ENCODE assay signal across 12 mouse cellular contexts in genomic region chr14:78510713-78511112, GRCm38 (mm10). TPM values are rescaled to one million over a fixed set of nuclear protein-coding genes. Genes with fewer than 3 reads are reported as not detected.
DNase-seq lines count a peak whose midpoint lies in the region; ATAC-seq lines count a peak whose summit lies in the region.
"Had no signal": no experiment of that assay in that cellular context is flagged by ENCODE, and none has a peak within 500 bp of the region (broad histone marks: within the 10 kb centered on the region; RNA-seq: fewer than 3 reads in every experiment).

No protein-coding gene starts in this region.

- ATAC-seq in granulocyte monocyte progenitor cell, adult 5-6 weeks (replicated peaks; ENCODE audit: poor library complexity, severe bottlenecking): peak; percentile 46

- peak; percentile 42 to 45 for DNase-seq in cerebellum, postnatal 14 days
- no peak for DNase-seq in cerebellum, adult 9-11 months
- DNase-seq in kidney, adult 9 months: peak; percentile 29
- DNase-seq in kidney, adult 18-20 months: no peak
- peak; percentile 23 for DNase-seq in 3T3-L1 (ENCODE audit: low read depth, low spot score)
- no peak for DNase-seq in urinary bladder, postnatal 10 days (ENCODE audit: low spot score)
- DNase-seq in right cerebral cortex, postnatal 14 days: no peak
- DNase-seq: adrenal gland, postnatal 14 days; B cell, adult 2 months; kidney, postnatal 14 days; spleen, adult 18-20 months had no signal

RNA-seq across cellular contexts. Expression of gene Akap11, which starts 25.9 kb away (rescaled TPM):
- 28.1 and 31.9 TPM in 2 replicates for total RNA-seq in granulocyte monocyte progenitor cell, adult 5-6 weeks (2014; fragmentation: Nextera tagmentation)
- total RNA-seq in granulocyte monocyte progenitor cell, adult 5-6 weeks (2017): 35.1 and 38.3 TPM in 2 replicates

Comparison
In these comparisons a context has a peak if more than half of its experiments do, and no peak if none do; other contexts are left out.
1. DNase-seq: peak in cerebellum, postnatal 14 days (2 of 2), kidney, adult 9 months (single experiment) and 3T3-L1 (single experiment); none in cerebellum, adult 9-11 months (single experiment), kidney, adult 18-20 months (single experiment), urinary bladder, postnatal 10 days (single experiment) and right cerebral cortex, postnatal 14 days (single experiment).